Comparison of ENCODE assay signal across 9 mouse cellular contexts in genomic region chr2:93786175-93786574, GRCm38 (mm10). TPM values are rescaled to one million over a fixed set of nuclear protein-coding genes. Genes with fewer than 3 reads are reported as not detected.
A peak's percentile ranks its signal among the peaks of the same experiment; 100 is the strongest.
DNase-seq lines count a peak whose midpoint lies in the region; ATAC-seq lines count a peak whose summit lies in the region.
"Had no signal": no experiment of that assay in that cellular context is flagged by ENCODE, and none has a peak within 500 bp of the region (broad histone marks: within the 10 kb centered on the region; RNA-seq: fewer than 3 reads in every experiment).

No protein-coding gene starts in this region.

- H3K27me3 ChIP-seq in heart, embryonic 12.5 days (replicated peaks), result no peaks in the 10 kb centered on the region
- no peaks in the 10 kb centered on the region for H3K27me3 ChIP-seq in forebrain, embryonic 13.5 days
- no peaks in the 10 kb centered on the region for H3K27me3 ChIP-seq in hindbrain, embryonic 13.5 days
- H3K27me3 ChIP-seq: megakaryocyte, embryonic 14.5 days had no signal

- no peak overlapping the region for H3K27ac ChIP-seq in heart, embryonic 12.5 days (ENCODE audit: poor library complexity, severe bottlenecking)
- no peak overlapping the region for H3K27ac ChIP-seq in forebrain, embryonic 13.5 days
- no peak overlapping the region for H3K27ac ChIP-seq in hindbrain, embryonic 13.5 days

- peaks cover 34% of the 10 kb centered on the region for H3K36me3 ChIP-seq in heart, embryonic 12.5 days
- H3K36me3 ChIP-seq in forebrain, embryonic 13.5 days (ENCODE audit: poor library complexity, severe bottlenecking), result peaks cover 29% of the 10 kb centered on the region
- H3K36me3 ChIP-seq in hindbrain, embryonic 13.5 days, result peaks cover 31% of the 10 kb centered on the region

- 49% methylated on average over 4 of the region's 4 CpGs for WGBS in heart, embryonic 12.5 days
- WGBS in forebrain, embryonic 13.5 days, result 51% methylated on average over 4 of the region's 4 CpGs
- 52% methylated on average over 4 of the region's 4 CpGs for whole genome bisulfite sequencing in hindbrain, embryonic 13.5 days

- peak; percentile 64 to 88 for DNase-seq in heart, adult 18-20 months
- peak; percentile 59 for DNase-seq in c-Kit-positive CD71-positive TER-119-negative erythroid progenitor cells, embryonic 14.5 days (ENCODE audit: low read depth)
- peak; percentile 73 to 91 for DNase-seq in layer of hippocampus, postnatal 25 days (ENCODE audit: extremely low spot score in 1 of 2, low spot score in 1 of 2)
- DNase-seq in right cerebral cortex, postnatal 36 days (ENCODE audit: low spot score in 2 of 2), result peak; percentile 57 to 67

- no peaks in the 10 kb centered on the region for H3K9me3 ChIP-seq in heart, embryonic 12.5 days (replicated peaks)
- H3K9me3 ChIP-seq in forebrain, embryonic 13.5 days (replicated peaks), result no peaks in the 10 kb centered on the region
- no peaks in the 10 kb centered on the region for H3K9me3 ChIP-seq in hindbrain, embryonic 13.5 days
- H3K9me3 ChIP-seq: megakaryocyte, embryonic 14.5 days had no signal

- no peak for ATAC-seq in heart, embryonic 12.5 days (ENCODE audit: insufficient number of reproducible peaks, low FRiP score)
- peak; percentile 60 for ATAC-seq in forebrain, embryonic 13.5 days
- peak; percentile 29; the same call in 1 of the 2 replicates for ATAC-seq in hindbrain, embryonic 13.5 days (ENCODE audit: low FRiP score)
- peak; percentile 69 for ATAC-seq in megakaryocyte, adult 5-6 weeks (ENCODE audit: poor library complexity, severe bottlenecking)

- H3K4me2 ChIP-seq in heart, embryonic 12.5 days, result no peak overlapping the region
- no peak overlapping the region for H3K4me2 ChIP-seq in forebrain, embryonic 13.5 days
- H3K4me2 ChIP-seq in hindbrain, embryonic 13.5 days, result no peak overlapping the region

- no peak overlapping the region for H3K4me3 ChIP-seq in heart, embryonic 12.5 days
- H3K4me3 ChIP-seq in forebrain, embryonic 13.5 days, result no peak overlapping the region
- H3K4me3 ChIP-seq in hindbrain, embryonic 13.5 days, result no peak overlapping the region
- H3K4me3 ChIP-seq: megakaryocyte, embryonic 14.5 days had no signal

- peaks cover 6% of the 10 kb centered on the region for H3K4me1 ChIP-seq in heart, embryonic 12.5 days (replicated peaks)
- peaks cover 21% of the 10 kb centered on the region for H3K4me1 ChIP-seq in forebrain, embryonic 13.5 days
- H3K4me1 ChIP-seq in hindbrain, embryonic 13.5 days (replicated peaks), result peaks cover 30% of the 10 kb centered on the region

- no peak overlapping the region for H3K9ac ChIP-seq in heart, embryonic 12.5 days
- H3K9ac ChIP-seq in forebrain, embryonic 13.5 days, result no peak overlapping the region
- H3K9ac ChIP-seq in hindbrain, embryonic 13.5 days, result no peak overlapping the region

RNA-seq across cellular contexts. Expression of gene Ext2, which starts 36.2 kb away (rescaled TPM):
- total RNA-seq in heart, adult 18-20 months (2021), result 10 to 100 TPM; 37.9 to 39.9 TPM
- 79.8 and 87.2 TPM in 2 replicates for polyA plus RNA-seq in heart, embryonic 12.5 days (2016; fragmentation: Nextera tagmentation; extraction: Ambion mirVana)
- polyA plus RNA-seq in forebrain, embryonic 13.5 days (2015; fragmentation: Nextera tagmentation; extraction: Ambion mirVana), result 50.6 and 57.6 TPM in 2 replicates
- 70.2 and 70.4 TPM in 2 replicates for polyA plus RNA-seq in hindbrain, embryonic 13.5 days (2015; fragmentation: Nextera tagmentation; extraction: Ambion mirVana)
- total RNA-seq in layer of hippocampus, postnatal 25 days (2021), result 10 to 100 TPM; 50.2 to 51.0 TPM
- total RNA-seq in megakaryocyte, adult 5-6 weeks (2015), result 23.1 and 29.7 TPM in 2 replicates
- total RNA-seq in megakaryocyte, adult 5-6 weeks (2017), result 16.3 and 20.2 TPM in 2 replicates
